Mouse (Mus musculus) left cerebral cortex, adult 2 months (tissue): ENCODE measurements around the gene Sh3d21. TPM values are rescaled to one million over a fixed set of nuclear protein-coding genes. Genes with fewer than 3 reads are reported as not detected.

ENCODE experiments used
- DNase-seq, 2 experiments: peaks; one replicate each; pipeline ENCODE4 v3.0.0; 2021 to 2022; ENCODE audit warnings: low spot score in 2 of 2, mixed read lengths in 1 of 2; ENCODE audit errors: extremely low spot score in 1 of 2
- H3K27ac ChIP-seq: fragments of 200-600 bp; 2 replicates; pipeline ENCODE4 v1.8.1; 2022
- H3K4me3 ChIP-seq: fragments of 200-600 bp; 2 replicates; pipeline ENCODE4 v1.8.1; 2022
- CTCF ChIP-seq: fragments of 200-600 bp; IDR thresholded peaks from 2 replicates; pipeline ENCODE4 v1.8.1; 2022; ENCODE audit warnings: antibody characterized with exemption, mild to moderate bottlenecking, moderate library complexity
- intact Hi-C: fragments of 180-260 bp; cut with DNase I; formaldehyde crosslinking; loops from one replicate; pipeline ENCODE4 v1.15.1; 2025
- total RNA-seq, 2 experiments: library from RNA; stranded (reverse); gene quantifications; 2 replicates each; pipeline ENCODE4 v1.2.3; 2021

Sh3d21 gene
- total RNA-seq, 2 experiments from 2014 or later, result 0.86 to 1.1 TPM

DNA sequence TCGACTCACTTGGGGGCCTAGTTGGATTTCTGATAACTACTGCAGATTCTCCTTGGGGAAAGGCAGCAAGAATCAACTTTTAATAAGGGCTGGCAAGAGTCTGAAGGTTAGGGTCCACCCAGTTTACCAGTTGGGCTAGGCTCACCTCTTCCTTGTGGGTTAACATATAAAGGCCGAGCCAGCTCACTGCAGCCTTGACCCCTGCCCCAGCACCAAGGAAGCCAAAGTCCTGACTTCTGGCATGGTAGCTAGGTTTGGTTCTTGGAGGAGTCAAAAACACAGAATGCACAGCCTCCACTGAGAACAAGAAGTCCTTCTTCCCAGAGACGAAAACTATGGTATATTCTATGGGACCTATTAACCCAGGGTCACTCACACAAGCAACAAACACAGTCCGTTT, 394 bp upstream of the Sh3d21 start:
- intact Hi-C loops, result loop anchor here (5.0 kb wide), 1 partner anchor 76 kb away; no protein-coding TSS in a partner anchor
- no peak for TF ChIP-seq CTCF
- no peak overlapping the region for H3K4me3 ChIP-seq
- no peak overlapping the region for H3K27ac ChIP-seq
- DNase-seq, result no peak

DNA sequence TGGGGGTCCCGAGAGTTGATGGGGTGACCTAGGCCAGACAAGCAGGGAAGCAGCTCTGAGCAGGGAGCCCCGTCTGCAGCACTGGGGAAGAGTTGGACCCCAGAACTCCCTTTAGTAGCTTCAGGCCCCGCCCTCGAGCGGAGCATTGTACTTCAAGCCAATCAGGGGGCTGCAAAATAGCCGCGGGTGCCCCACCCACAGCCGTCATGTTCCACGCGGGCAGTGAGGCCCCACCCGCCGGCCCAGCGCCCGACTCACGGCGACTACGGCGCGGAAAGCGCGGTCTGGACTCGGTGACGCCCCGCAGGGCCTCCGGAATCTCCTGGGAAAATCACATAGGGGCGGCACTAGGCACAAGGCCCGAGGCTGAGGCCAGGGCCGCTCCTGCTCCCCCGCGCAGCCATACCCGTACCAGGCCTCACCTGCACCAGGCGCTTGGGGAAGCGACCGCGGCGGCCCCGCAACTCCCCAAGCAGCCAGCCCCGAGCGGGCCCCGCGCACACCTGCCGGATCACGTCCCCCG, 686 bp downstream of the Sh3d21 start:
- intact Hi-C loops, result loop anchor here (5.0 kb wide), 1 partner anchor 75 kb away; no protein-coding TSS in a partner anchor
- no peak for TF ChIP-seq CTCF
- Histone ChIP-seq H3K4me3 (peak overlapping the region; percentile 71), H3K27ac (peak overlapping the region; percentile 71)
- peak; percentile 79 to 82 for DNase-seq

GRCm38 (mm10) chr4:126161986-126162385, 1.3 kb downstream of the Sh3d21 start:
- no peak for TF ChIP-seq CTCF
- H3K4me3 ChIP-seq, result peak overlapping the region; percentile 71; the same call in 1 of the 2 replicates
- intact Hi-C loops, result loop anchor here (5.0 kb wide), 1 partner anchor 75 kb away; no protein-coding TSS in a partner anchor
- DNase-seq, result no peak
- H3K27ac ChIP-seq, result no peak overlapping the region

DNA sequence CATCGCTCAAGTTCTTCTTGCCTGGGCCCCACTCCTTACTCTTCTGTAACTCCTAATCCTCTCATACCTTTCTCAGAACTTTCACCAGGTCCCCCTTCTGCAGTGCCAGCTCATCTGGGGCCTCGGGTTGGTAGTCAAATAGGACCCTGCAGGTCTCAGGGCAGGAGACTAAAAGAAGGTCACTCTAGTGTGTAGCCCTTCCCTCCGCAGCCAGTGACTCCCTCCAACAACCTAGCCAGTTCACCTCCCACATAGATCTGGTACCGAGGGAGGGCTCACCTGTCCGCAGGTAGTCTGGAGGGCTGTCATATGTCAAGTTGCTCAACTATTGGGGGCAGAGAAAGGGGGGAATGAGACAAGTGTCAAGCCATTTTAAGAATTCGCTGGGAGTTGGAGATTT, 1.8 kb downstream of the Sh3d21 start:
- no peak for DNase-seq
- H3K4me3 ChIP-seq, result no peak overlapping the region
- no peak for TF ChIP-seq CTCF
- no peak overlapping the region for H3K27ac ChIP-seq
- intact Hi-C loops, result loop anchor here (5.0 kb wide), 1 partner anchor 74 kb away; no protein-coding TSS in a partner anchor

GRCm38 (mm10) chr4:126160981-126161380, 2.3 kb downstream of the Sh3d21 start:
- Histone ChIP-seq H3K4me3 (no peak overlapping the region), H3K27ac (no peak overlapping the region)
- intact Hi-C loops, result loop anchor here (5.0 kb wide), 1 partner anchor 74 kb away; no protein-coding TSS in a partner anchor
- no peak for DNase-seq
- TF ChIP-seq CTCF, result no peak

DNA sequence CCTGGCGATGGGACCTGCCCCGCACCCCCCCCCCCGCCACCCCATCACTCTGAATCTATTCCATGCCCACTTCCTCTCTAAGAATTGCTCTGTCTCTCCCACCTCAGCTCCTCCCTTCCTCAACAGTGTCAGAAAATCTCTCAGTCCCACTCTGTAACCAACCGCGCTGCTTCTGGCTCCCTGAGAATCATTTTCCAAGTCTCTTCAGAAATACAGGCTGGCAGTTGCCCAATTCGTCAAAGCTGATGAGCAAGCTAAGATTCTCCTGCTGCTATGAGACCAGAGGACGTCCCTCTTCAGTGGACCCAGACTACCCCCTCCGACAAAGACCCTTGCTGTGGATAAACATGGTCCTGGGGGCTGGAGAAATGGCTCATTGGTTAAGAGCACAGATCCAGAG, 3.8 kb downstream of the Sh3d21 start:
- DNase-seq, result no peak
- intact Hi-C loops, result no loop called here
- TF ChIP-seq CTCF, result no peak
- no peak overlapping the region for H3K4me3 ChIP-seq
- H3K27ac ChIP-seq, result no peak overlapping the region

GRCm38 (mm10) chr4:126157562-126157961, 5.7 kb downstream of the Sh3d21 start:
- no peak overlapping the region for H3K4me3 ChIP-seq
- intact Hi-C loops, result no loop called here
- no peak for DNase-seq
- peak; percentile 27 for TF ChIP-seq CTCF
- H3K27ac ChIP-seq, result no peak overlapping the region

DNA sequence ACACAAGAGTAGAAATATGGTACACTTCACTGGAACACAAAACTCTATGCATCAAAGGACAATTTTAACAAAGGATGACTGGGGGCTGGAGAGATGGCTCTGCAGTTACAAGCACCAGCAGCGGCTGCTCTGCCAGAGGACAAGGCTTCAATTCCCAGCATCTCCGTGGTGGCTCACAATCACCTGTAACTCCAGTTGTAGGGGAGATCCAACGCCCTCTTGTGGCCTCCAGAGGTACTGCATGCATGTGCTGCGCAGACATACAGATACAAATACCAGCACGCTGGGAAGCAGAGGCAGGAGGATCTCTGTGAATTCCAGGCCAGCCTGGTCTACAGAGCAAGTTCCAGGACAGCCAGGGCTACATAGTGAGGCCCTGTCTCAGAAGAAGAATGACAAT, 6.7 kb downstream of the Sh3d21 start:
- no peak overlapping the region for H3K4me3 ChIP-seq
- H3K27ac ChIP-seq, result no peak overlapping the region
- DNase-seq, result no peak
- TF ChIP-seq CTCF, result peak; percentile 65
- intact Hi-C loops, result no loop called here

DNA sequence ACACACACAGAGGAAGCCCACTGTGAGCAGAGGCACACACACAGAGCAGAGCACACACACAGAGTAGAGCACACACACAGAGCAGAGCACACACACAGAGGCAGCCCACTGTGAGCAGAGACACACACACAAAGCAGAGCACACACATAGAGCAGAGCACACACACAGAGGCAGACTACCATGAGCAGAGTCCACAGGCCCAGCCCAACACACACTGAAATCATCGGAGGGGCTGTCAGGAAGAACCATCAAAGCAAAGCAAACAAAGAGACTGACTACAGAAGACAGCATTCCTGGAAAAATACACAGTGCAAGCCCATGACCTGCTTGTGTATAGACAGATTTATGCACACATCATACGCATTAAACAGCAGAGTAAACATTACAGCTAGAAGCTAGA, 7.4 kb downstream of the Sh3d21 start:
- no peak overlapping the region for H3K27ac ChIP-seq
- no peak for TF ChIP-seq CTCF
- intact Hi-C loops, result no loop called here

GRCm38 (mm10) chr4:126155183-126155582, 8.1 kb downstream of the Sh3d21 start:
- intact Hi-C loops, result no loop called here
- TF ChIP-seq CTCF, result no peak
- Histone ChIP-seq H3K4me3 (no peak overlapping the region), H3K27ac (no peak overlapping the region)
- DNase-seq, result no peak

More for the DNA sequence above, 7.4 kb downstream of the Sh3d21 start:
- no peak overlapping the region for H3K4me3 ChIP-seq
- DNase-seq, result no peak

- no peak overlapping the region for H3K27ac ChIP-seq
- DNase-seq, result no peak
- H3K4me3 ChIP-seq, result no peak overlapping the region
- no peak for TF ChIP-seq CTCF
- intact Hi-C loops, result no loop called here
Observed at GRCm38 (mm10) chr4:126152864-126153263, 10.4 kb downstream of the Sh3d21 start.

GRCm38 (mm10) chr4:126151701-126152440, 11.4 kb downstream of the Sh3d21 start:
- no peak overlapping the region for H3K4me3 ChIP-seq
- DNase-seq, result no peak
- no peak overlapping the region for H3K27ac ChIP-seq
- intact Hi-C loops, result no loop called here
- no peak for TF ChIP-seq CTCF

DNA sequence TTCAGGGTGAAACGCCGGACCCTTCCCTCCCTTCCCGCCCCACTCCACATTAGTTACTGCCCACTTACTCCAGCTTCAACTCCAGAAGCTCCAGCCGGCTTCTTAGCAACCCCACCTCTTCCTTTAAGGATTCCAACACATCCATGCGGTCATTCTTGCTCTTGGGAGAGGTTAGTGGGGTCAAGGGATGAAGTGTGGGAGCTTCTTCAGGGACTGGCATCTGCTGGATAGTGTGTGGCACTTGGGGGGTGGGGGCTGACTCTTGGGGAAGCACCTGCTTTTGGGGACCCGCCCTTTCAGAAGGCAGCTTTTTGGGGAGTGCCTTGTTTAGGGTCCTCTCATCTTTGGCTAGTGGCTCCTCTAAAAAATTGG, 12.4 kb downstream of the Sh3d21 start:
- intact Hi-C loops, result no loop called here
- DNase-seq, result no peak
- H3K4me3 ChIP-seq, result no peak overlapping the region
- TF ChIP-seq CTCF, result no peak
- no peak overlapping the region for H3K27ac ChIP-seq
